Mouse (Mus musculus): ENCODE data around the gene Mpc1. TPM values are rescaled to one million over a fixed set of nuclear protein-coding genes. Genes with fewer than 3 reads are reported as not detected.

The Mpc1 gene
- 718 and 755 TPM in 2 replicates for polyA plus RNA-seq (2015; fragmentation: Nextera tagmentation; extraction: Ambion mirVana)

GRCm38 (mm10) chr17:8282821-8283525, at the start of gene Mpc1:
Gene Mpc1 (plus strand): TSS chr17:8282904.

GRCm38 (mm10) chr17:8235743-8236142, 47.0 kb upstream of the Mpc1 start, which contains the start of gene Ccr6:
Gene Ccr6 (plus strand): TSS chr17:8236043.

GRCm38 (mm10) chr17:8310838-8311614, 28.3 kb downstream of the Mpc1 start, which contains the start of gene Sft2d1:
Gene Sft2d1 (plus strand): TSS chr17:8311102.

GRCm38 (mm10) chr17:8337159-8337558, 54.5 kb downstream of the Mpc1 start, which contains the start of gene Prr18:
Gene Prr18 (plus strand): TSS chr17:8337459.

Other genes starting within 250 kb of the Mpc1 start
- 0.17 and 0.46 TPM in 2 replicates for gene Gm49673, start 135.1 kb upstream of the Mpc1 start, polyA plus RNA-seq (2015; fragmentation: Nextera tagmentation; extraction: Ambion mirVana)
- gene Rnaset2a, start 134.8 kb upstream of the Mpc1 start, polyA plus RNA-seq (2015; fragmentation: Nextera tagmentation; extraction: Ambion mirVana), result 18.5 and 18.7 TPM in 2 replicates
- gene Fgfr1op, start 117.4 kb upstream of the Mpc1 start, polyA plus RNA-seq (2015; fragmentation: Nextera tagmentation; extraction: Ambion mirVana), result 20.1 and 21.3 TPM in 2 replicates
- gene Ccr6, start 46.9 kb upstream of the Mpc1 start, polyA plus RNA-seq (2015; fragmentation: Nextera tagmentation; extraction: Ambion mirVana), result 0.17 TPM in 1 of 2 replicates, not detected in the other
- 170 and 175 TPM in 2 replicates for gene Sft2d1, start 28.2 kb downstream of the Mpc1 start, polyA plus RNA-seq (2015; fragmentation: Nextera tagmentation; extraction: Ambion mirVana)
- gene Prr18, start 54.6 kb downstream of the Mpc1 start, polyA plus RNA-seq (2015; fragmentation: Nextera tagmentation; extraction: Ambion mirVana), result 20.6 and 23.5 TPM in 2 replicates
- gene T2, start 73.1 kb downstream of the Mpc1 start, polyA plus RNA-seq (2015; fragmentation: Nextera tagmentation; extraction: Ambion mirVana), result 0.96 and 0.98 TPM in 2 replicates
- 0.09 TPM in 1 of 2 replicates, not detected in the other for gene T, start 151.5 kb downstream of the Mpc1 start, polyA plus RNA-seq (2015; fragmentation: Nextera tagmentation; extraction: Ambion mirVana)
- gene Pde10a, start 242.5 kb downstream of the Mpc1 start, polyA plus RNA-seq (2015; fragmentation: Nextera tagmentation; extraction: Ambion mirVana), result 9.5 and 10.9 TPM in 2 replicates

All from neural tube, postnatal 0 days (tissue).